Mouse (Mus musculus): ENCODE measurements at regions not wholly inside any gene's neighbourhood (a gene's known extent, or its start where the extent isn't known, plus 50 kb on each side); places are given as distances from the start of the nearest gene placed in this dataset.

DNA sequence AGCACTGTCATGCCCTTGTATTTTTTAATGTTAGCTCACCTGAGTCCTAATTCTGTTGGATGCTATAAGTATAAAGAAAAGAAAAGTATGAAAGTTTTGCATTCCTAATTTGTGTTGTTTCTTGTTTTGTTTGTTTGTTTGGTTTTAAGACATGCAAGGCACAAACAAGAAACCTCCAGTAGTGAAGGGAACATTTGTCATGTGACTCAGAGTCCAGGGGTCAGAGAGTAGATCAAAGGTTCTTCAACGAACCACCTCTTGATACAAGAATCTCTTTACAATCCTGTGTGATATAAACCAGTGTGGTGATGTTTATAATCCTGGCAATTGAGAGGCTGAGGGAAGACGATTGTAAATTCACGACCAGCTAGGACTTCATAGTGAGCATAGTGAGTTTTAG is 300.5 kb downstream of the Zfp619 start:
- Histone ChIP-seq H3K79me2 (ENCODE audit: control insufficient read depth, insufficient read depth, low read length, poor library complexity) (no peaks in the 10 kb centered on the region), H3K4me1 (ENCODE audit: control insufficient read depth in 1 of 2, insufficient read depth in 2 of 2, low read length in 2 of 2) (no peaks in the 10 kb centered on the region), H3K36me3 (ENCODE audit: control insufficient read depth in 1 of 2, insufficient read depth in 2 of 2, low read length in 2 of 2) (no peaks in the 10 kb centered on the region), H3K27me3 (ENCODE audit: control insufficient read depth in 1 of 2, insufficient read depth in 2 of 2, low read length in 2 of 2) (no peaks in the 10 kb centered on the region), H3K27ac (ENCODE audit: control insufficient read depth, low read depth, low read length) (no peak overlapping the region), H3K4me3 (ENCODE audit: control insufficient read depth in 1 of 2, insufficient read depth in 1 of 2, low read depth in 2 of 2, low read length in 2 of 2) (no peak overlapping the region), H3K9ac (ENCODE audit: control insufficient read depth, low read depth, low read length, poor library complexity, severe bottlenecking) (no peak overlapping the region), H3K9me3 (replicated peaks; ENCODE audit: insufficient read depth, low read length) (no peaks in the 10 kb centered on the region)
- TF ChIP-seq ZC3H11A (IDR thresholded peaks at IDR 0.05; ENCODE audit: low read depth, low read length): no peak
- TF ChIP-seq USF2 (IDR thresholded peaks at IDR 0.05; ENCODE audit: borderline replicate concordance in 1 of 2, insufficient read depth in 1 of 2, low read depth in 1 of 2, low read length in 2 of 2): no peak
- no peak for TF ChIP-seq TCF12 (IDR thresholded peaks at IDR 0.05; ENCODE audit: low read depth, low read length)
- TF ChIP-seq MAX (IDR thresholded peaks at IDR 0.05; ENCODE audit: low read length): no peak
- no peak for TF ChIP-seq NELFE (IDR thresholded peaks at IDR 0.05; ENCODE audit: low read depth, low read length)
- no peak for TF ChIP-seq CTCF (IDR thresholded peaks at IDR 0.05 in 2 of 3, conservative IDR thresholded peaks at IDR 0.05 in 1 of 3; ENCODE audit: control insufficient read depth in 1 of 3, insufficient read depth in 1 of 3, low read depth in 2 of 3, low read length in 3 of 3, poor library complexity in 1 of 3, severe bottlenecking in 1 of 3)
- no peak for TF ChIP-seq ETS1 (IDR thresholded peaks at IDR 0.05; ENCODE audit: low read depth, low read length)
- TF ChIP-seq SMC3 (IDR thresholded peaks at IDR 0.05; ENCODE audit: low read depth, low read length): no peak
- no peak for TF ChIP-seq SIN3A (IDR thresholded peaks at IDR 0.05; ENCODE audit: low read length)
- no peak for TF ChIP-seq ELF1 (IDR thresholded peaks at IDR 0.05; ENCODE audit: low read depth, low read length)
- no peak for TF ChIP-seq CHD1 (IDR thresholded peaks at IDR 0.05; ENCODE audit: low read depth, low read length)
- no peak for TF ChIP-seq BHLHE40 (IDR thresholded peaks at IDR 0.05; ENCODE audit: borderline replicate concordance, low read depth, low read length)
- DNase-seq (ENCODE audit: low read depth, low spot score): no peak

- H3K27ac ChIP-seq (ENCODE audit: control insufficient read depth, low read depth, low read length): no peak overlapping the region
- H3K9ac ChIP-seq (ENCODE audit: control insufficient read depth, low read depth, low read length, poor library complexity, severe bottlenecking): no peak overlapping the region
- no peaks in the 10 kb centered on the region for H3K4me1 ChIP-seq (ENCODE audit: control insufficient read depth in 1 of 2, insufficient read depth in 2 of 2, low read length in 2 of 2)
- H3K36me3 ChIP-seq (ENCODE audit: control insufficient read depth in 1 of 2, insufficient read depth in 2 of 2, low read length in 2 of 2): no peaks in the 10 kb centered on the region
- no peaks in the 10 kb centered on the region for H3K9me3 ChIP-seq (replicated peaks; ENCODE audit: insufficient read depth, low read length)
- TF ChIP-seq MXI1 (IDR thresholded peaks at IDR 0.05; ENCODE audit: low read depth, low read length): no peak
- no peak for TF ChIP-seq MEF2A (IDR thresholded peaks at IDR 0.05; ENCODE audit: extremely low read depth, insufficient replicate concordance, low read depth, low read length, poor library complexity, severe bottlenecking)
- no peak for TF ChIP-seq GABPA (IDR thresholded peaks at IDR 0.05; ENCODE audit: low read depth, low read length)
- TF ChIP-seq HCFC1 (IDR thresholded peaks at IDR 0.05; ENCODE audit: low read depth, low read length): no peak
- no peak for TF ChIP-seq ZC3H11A (IDR thresholded peaks at IDR 0.05; ENCODE audit: low read depth, low read length)
- no peak for TF ChIP-seq CHD2 (IDR thresholded peaks at IDR 0.05; ENCODE audit: low read length)
- H3K4me3 ChIP-seq (ENCODE audit: control insufficient read depth in 1 of 2, insufficient read depth in 1 of 2, low read depth in 2 of 2, low read length in 2 of 2): no peak overlapping the region
- DNase-seq (ENCODE audit: low read depth, low spot score): no peak
- H3K27me3 ChIP-seq (ENCODE audit: control insufficient read depth in 1 of 2, insufficient read depth in 2 of 2, low read length in 2 of 2): no peaks in the 10 kb centered on the region
- H3K79me2 ChIP-seq (ENCODE audit: control insufficient read depth, insufficient read depth, low read length, poor library complexity): no peaks in the 10 kb centered on the region
Measured at GRCm38 (mm10) chr7:39822550-39823178, 305.1 kb downstream of the Zfp619 start.

Measured in MEL (cell line).